Mouse (Mus musculus) E14TG2a.4 (cell line): Measurements from ENCODE around the gene Ccdc187.

ENCODE experiments used
- H3K27me3 ChIP-seq: 2 replicates; pipeline ENCODE4 v1.6.1; 2014; ENCODE audit warnings: low read length, control low read depth; ENCODE audit not compliant: insufficient read depth
- H3K36me3 ChIP-seq: 2 replicates; pipeline ENCODE4 v1.6.1; 2014; ENCODE audit warnings: low read length, control low read depth; ENCODE audit not compliant: insufficient read depth
- H3K4me1 ChIP-seq: replicated peaks from 2 replicates; pipeline ENCODE4 v1.6.1; 2014; ENCODE audit warnings: low read depth, low read length, control low read depth
- H3K4me3 ChIP-seq: replicated peaks from 2 replicates; pipeline ENCODE4 v1.5.1; 2014; ENCODE audit warnings: mild to moderate bottlenecking, low read length
- H3K9me3 ChIP-seq: 2 replicates; pipeline ENCODE4 v1.6.1; 2014; ENCODE audit warnings: low read length, control low read depth
- CTCF ChIP-seq: conservative IDR thresholded peaks from 2 replicates; pipeline ENCODE4 v1.5.1; 2014; ENCODE audit warnings: low read length
- NANOG ChIP-seq: IDR thresholded peaks from 2 replicates; pipeline ENCODE4 v1.6.1; 2014; ENCODE audit warnings: borderline replicate concordance, low read length, mixed read lengths
- POU5F1 ChIP-seq: IDR thresholded peaks from 2 replicates; pipeline ENCODE4 v1.6.1; 2014; ENCODE audit warnings: low read length, borderline replicate concordance

The Ccdc187 gene

GRCm38 (mm10) chr2:26231366-26231765 is 63.0 kb downstream of the Ccdc187 start:
- peaks cover 43% of the 10 kb centered on the region for H3K4me1 ChIP-seq
- H3K4me3 ChIP-seq = no peak overlapping the region
- H3K27me3 ChIP-seq = no peaks in the 10 kb centered on the region
- H3K36me3 ChIP-seq = peaks cover 60% of the 10 kb centered on the region
- no peaks in the 10 kb centered on the region for H3K9me3 ChIP-seq
- TF ChIP-seq CTCF (no peak), POU5F1 (no peak), NANOG (no peak)

GRCm38 (mm10) chr2:26230253-26230652 is 64.1 kb downstream of the Ccdc187 start:
- Histone ChIP-seq H3K4me3 (no peak overlapping the region), H3K9me3 (no peaks in the 10 kb centered on the region), H3K4me1 (peaks cover 34% of the 10 kb centered on the region), H3K36me3 (peaks cover 70% of the 10 kb centered on the region), H3K27me3 (no peaks in the 10 kb centered on the region)
- TF ChIP-seq CTCF (no peak), NANOG (no peak), POU5F1 (no peak)

DNA sequence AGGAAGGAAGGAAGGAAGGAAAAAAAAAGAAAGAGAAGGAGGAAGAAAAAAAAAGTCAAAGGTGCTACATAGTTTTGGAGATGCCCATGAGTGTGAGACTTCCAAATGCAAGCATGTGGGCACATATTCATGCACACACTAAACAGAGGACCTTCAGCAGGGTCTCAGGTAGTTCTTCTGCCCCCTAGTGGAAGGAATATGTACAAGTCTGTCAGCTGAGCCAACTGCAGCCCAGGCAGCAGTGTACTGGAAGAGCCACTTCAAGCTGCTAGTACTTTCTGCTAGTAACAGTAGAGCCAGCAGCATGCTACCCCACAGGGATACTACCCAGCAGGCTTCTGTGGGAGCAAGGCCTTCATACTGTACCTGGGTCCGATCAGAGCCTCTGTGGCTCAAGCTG is 66.6 kb downstream of the Ccdc187 start:
- Histone ChIP-seq H3K4me1 (peaks cover 20% of the 10 kb centered on the region), H3K9me3 (no peaks in the 10 kb centered on the region), H3K27me3 (no peaks in the 10 kb centered on the region), H3K36me3 (peaks cover 74% of the 10 kb centered on the region), H3K4me3 (no peak overlapping the region)
- peak; percentile 66 for TF ChIP-seq CTCF
- no peak for TF ChIP-seq POU5F1

DNA sequence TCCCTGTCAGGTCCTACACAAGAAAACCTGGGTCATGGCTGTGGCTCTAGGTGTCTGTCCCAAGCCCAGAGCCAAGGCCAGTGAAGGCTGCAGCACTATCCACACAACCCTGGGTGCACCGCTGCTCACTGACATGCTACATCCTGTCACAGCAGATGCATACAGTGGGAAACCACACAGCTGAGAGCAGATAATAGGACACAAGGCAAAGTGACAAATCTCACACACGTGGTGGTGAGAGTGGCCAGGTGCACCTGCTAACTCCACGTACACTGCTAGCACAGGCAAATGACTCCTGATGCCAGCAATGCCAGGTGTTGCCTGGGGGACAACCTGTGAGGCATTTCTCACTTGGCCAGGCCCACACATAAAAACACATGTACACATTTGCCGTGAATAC is 69.1 kb downstream of the Ccdc187 start:
- H3K4me1 ChIP-seq = peaks cover 11% of the 10 kb centered on the region
- TF ChIP-seq NANOG (no peak), POU5F1 (no peak), CTCF (no peak)
- no peaks in the 10 kb centered on the region for H3K9me3 ChIP-seq
- peaks cover 77% of the 10 kb centered on the region for H3K36me3 ChIP-seq
- no peaks in the 10 kb centered on the region for H3K27me3 ChIP-seq
- H3K4me3 ChIP-seq = no peak overlapping the region

- no peaks in the 10 kb centered on the region for H3K9me3 ChIP-seq
- H3K27me3 ChIP-seq = no peaks in the 10 kb centered on the region
- no peak overlapping the region for H3K4me3 ChIP-seq
- TF ChIP-seq CTCF = no peak
- peaks cover 11% of the 10 kb centered on the region for H3K4me1 ChIP-seq
- H3K36me3 ChIP-seq = peaks cover 83% of the 10 kb centered on the region
Measured at GRCm38 (mm10) chr2:26223961-26224360, 70.4 kb downstream of the Ccdc187 start.

- Histone ChIP-seq H3K4me3 (no peak overlapping the region), H3K27me3 (no peaks in the 10 kb centered on the region), H3K9me3 (peaks cover 6% of the 10 kb centered on the region), H3K4me1 (no peaks in the 10 kb centered on the region), H3K36me3 (peaks cover 94% of the 10 kb centered on the region)
- no peak for TF ChIP-seq POU5F1
- TF ChIP-seq CTCF = no peak
- no peak for TF ChIP-seq NANOG
Measured at GRCm38 (mm10) chr2:26214526-26214925, 79.8 kb downstream of the Ccdc187 start.

- no peak overlapping the region for H3K4me3 ChIP-seq
- peaks cover 25% of the 10 kb centered on the region for H3K4me1 ChIP-seq
- no peak for TF ChIP-seq NANOG
- TF ChIP-seq POU5F1 = no peak
- no peak for TF ChIP-seq CTCF
- H3K27me3 ChIP-seq = peaks cover 34% of the 10 kb centered on the region
- H3K9me3 ChIP-seq = peaks cover 6% of the 10 kb centered on the region
- H3K36me3 ChIP-seq = peaks cover 50% of the 10 kb centered on the region
Measured at GRCm38 (mm10) chr2:26209566-26209965, 84.8 kb downstream of the Ccdc187 start.

DNA sequence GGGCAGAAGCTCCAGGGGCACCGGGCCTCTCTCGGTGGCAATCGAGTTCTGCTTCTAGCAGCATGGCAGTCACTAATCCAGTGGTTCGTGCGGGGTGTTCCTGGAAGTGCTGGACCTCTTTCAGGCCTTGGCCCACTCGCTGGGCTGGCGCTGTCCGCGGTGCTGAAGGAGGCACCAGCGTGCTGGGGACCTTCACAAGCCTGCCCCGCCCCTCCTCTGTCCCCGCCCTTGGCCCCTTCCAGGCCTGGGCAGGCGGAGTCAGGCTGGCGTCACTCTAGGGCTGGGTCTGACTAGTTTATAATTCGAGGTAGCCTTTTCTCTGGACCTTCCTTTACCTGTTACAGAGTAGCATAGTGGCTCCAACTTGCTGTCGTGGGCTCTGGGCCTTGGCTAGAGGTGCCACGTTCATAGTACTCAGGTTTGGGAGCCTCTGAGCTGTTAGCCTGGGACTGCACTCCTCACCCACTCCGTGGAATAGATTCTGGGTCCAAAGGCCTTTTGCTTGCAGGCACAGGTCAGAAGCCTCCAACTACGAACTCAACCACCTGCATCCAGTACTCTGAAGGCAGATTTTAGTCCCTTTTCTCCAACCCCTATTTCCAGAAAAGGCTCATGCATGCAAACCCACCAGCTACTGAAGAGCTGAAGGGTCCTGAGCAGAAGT is 86.1 kb downstream of the Ccdc187 start, which contains the start of gene Lhx3:
Gene Lhx3, minus strand, starts transcription at position 164 of the 664 bp plus-strand sequence.
- peaks cover 25% of the 10 kb centered on the region for H3K4me1 ChIP-seq
- peaks cover 6% of the 10 kb centered on the region for H3K9me3 ChIP-seq
- no peak within 1 kb of the TSS for H3K4me3 ChIP-seq
- peaks cover 47% of the 10 kb centered on the region for H3K27me3 ChIP-seq
- TF ChIP-seq NANOG (no peak), POU5F1 (no peak)
- peaks cover 38% of the 10 kb centered on the region for H3K36me3 ChIP-seq

DNA sequence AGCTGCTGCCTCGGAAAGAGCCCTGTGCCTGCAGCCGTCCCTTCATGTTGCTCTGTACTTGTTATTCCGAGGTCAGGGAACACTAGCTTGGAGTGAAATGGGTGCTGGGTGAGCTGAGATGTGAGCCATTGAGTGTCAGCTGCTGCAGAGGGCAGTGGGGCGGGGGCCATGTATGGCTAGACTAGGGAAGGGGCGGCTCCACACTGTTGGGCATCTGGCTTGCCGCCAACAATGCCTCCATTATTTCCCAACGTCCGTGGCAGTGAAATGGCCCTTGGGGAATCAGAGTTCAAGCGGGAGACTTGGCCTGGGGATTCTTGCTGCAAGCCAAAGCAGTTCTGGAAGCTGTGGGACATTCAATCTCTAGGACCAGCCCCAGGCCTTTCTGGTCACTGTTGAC is 86.8 kb downstream of the Ccdc187 start:
- Histone ChIP-seq H3K36me3 (peaks cover 32% of the 10 kb centered on the region), H3K4me3 (no peak overlapping the region), H3K27me3 (peaks cover 54% of the 10 kb centered on the region), H3K9me3 (peaks cover 6% of the 10 kb centered on the region), H3K4me1 (peaks cover 32% of the 10 kb centered on the region)
- no peak for TF ChIP-seq NANOG
- no peak for TF ChIP-seq CTCF
- TF ChIP-seq POU5F1 = no peak
